Comparison of ENCODE assay signal across 22 mouse cellular contexts in genomic region chr9:69246225-69246624, GRCm38 (mm10).
"Had no signal": no experiment of that assay in that cellular context is flagged by ENCODE, and none has a peak within 500 bp of the region (broad histone marks: within the 10 kb centered on the region; RNA-seq: fewer than 3 reads in every experiment).

No protein-coding gene starts in this region.

- H3K9me3 ChIP-seq: limb, embryonic 12.5 days; liver, embryonic 12.5 days; liver, embryonic 15.5 days; midbrain, embryonic 12.5 days; midbrain, embryonic 15.5 days; neural tube, embryonic 12.5 days; neural tube, embryonic 15.5 days had no signal

- H3K36me3 ChIP-seq: limb, embryonic 12.5 days; liver, embryonic 12.5 days; liver, embryonic 15.5 days; midbrain, embryonic 12.5 days; midbrain, embryonic 15.5 days; neural tube, embryonic 12.5 days; neural tube, embryonic 15.5 days had no signal

- H3K9ac ChIP-seq: limb, embryonic 12.5 days; liver, embryonic 12.5 days; liver, embryonic 15.5 days; midbrain, embryonic 12.5 days; midbrain, embryonic 15.5 days; neural tube, embryonic 12.5 days; neural tube, embryonic 15.5 days had no signal

- ATAC-seq: liver, embryonic 12.5 days; midbrain, embryonic 15.5 days had no signal

- H3K27ac ChIP-seq: kidney, postnatal 0 days; left cerebral cortex, adult 2 months; limb, embryonic 12.5 days; liver, embryonic 12.5 days; liver, embryonic 15.5 days; macrophage; midbrain, embryonic 12.5 days; midbrain, embryonic 15.5 days; neural tube, embryonic 12.5 days; neural tube, embryonic 15.5 days; stomach, postnatal 0 days had no signal

- DNase-seq: kidney, postnatal 36 days; layer of hippocampus, postnatal 36 days; liver; lung, adult 18-20 months; lung, postnatal 14 days; right cerebral cortex, adult 18-20 months; right cerebral cortex, postnatal 14 days; right cerebral cortex, postnatal 4 days; thymus, adult 2 months; thymus, postnatal 14 days; thymus, postnatal 4 days had no signal

- H3K27me3 ChIP-seq: limb, embryonic 12.5 days; liver, embryonic 12.5 days; liver, embryonic 15.5 days; midbrain, embryonic 12.5 days; midbrain, embryonic 15.5 days; neural tube, embryonic 12.5 days; neural tube, embryonic 15.5 days had no signal

- H3K4me3 ChIP-seq: left cerebral cortex, adult 2 months; limb, embryonic 12.5 days; liver, embryonic 12.5 days; liver, embryonic 15.5 days; midbrain, embryonic 12.5 days; midbrain, embryonic 15.5 days; neural tube, embryonic 12.5 days; neural tube, embryonic 15.5 days had no signal

- H3K4me1 ChIP-seq: liver, embryonic 12.5 days; liver, embryonic 15.5 days; neural tube, embryonic 12.5 days had no signal

- H3K4me2 ChIP-seq: limb, embryonic 12.5 days; liver, embryonic 12.5 days; liver, embryonic 15.5 days; midbrain, embryonic 12.5 days; midbrain, embryonic 15.5 days; neural tube, embryonic 12.5 days; neural tube, embryonic 15.5 days had no signal
